Mouse (Mus musculus): Measurements from ENCODE around the gene Pbx2. TPM values are rescaled to one million over a fixed set of nuclear protein-coding genes. Genes with fewer than 3 reads are reported as not detected.
"Not testable (repeated sequence)": the region's sequence is repeated elsewhere in the genome, so short reads cannot be mapped to it uniquely, and the experiment has no call there.

Pbx2 gene
- not detected in 2 replicates for polyA plus RNA-seq (2012; ENCODE audit: insufficient read depth, insufficient read length, low replicate concordance, missing spikeins)

DNA sequence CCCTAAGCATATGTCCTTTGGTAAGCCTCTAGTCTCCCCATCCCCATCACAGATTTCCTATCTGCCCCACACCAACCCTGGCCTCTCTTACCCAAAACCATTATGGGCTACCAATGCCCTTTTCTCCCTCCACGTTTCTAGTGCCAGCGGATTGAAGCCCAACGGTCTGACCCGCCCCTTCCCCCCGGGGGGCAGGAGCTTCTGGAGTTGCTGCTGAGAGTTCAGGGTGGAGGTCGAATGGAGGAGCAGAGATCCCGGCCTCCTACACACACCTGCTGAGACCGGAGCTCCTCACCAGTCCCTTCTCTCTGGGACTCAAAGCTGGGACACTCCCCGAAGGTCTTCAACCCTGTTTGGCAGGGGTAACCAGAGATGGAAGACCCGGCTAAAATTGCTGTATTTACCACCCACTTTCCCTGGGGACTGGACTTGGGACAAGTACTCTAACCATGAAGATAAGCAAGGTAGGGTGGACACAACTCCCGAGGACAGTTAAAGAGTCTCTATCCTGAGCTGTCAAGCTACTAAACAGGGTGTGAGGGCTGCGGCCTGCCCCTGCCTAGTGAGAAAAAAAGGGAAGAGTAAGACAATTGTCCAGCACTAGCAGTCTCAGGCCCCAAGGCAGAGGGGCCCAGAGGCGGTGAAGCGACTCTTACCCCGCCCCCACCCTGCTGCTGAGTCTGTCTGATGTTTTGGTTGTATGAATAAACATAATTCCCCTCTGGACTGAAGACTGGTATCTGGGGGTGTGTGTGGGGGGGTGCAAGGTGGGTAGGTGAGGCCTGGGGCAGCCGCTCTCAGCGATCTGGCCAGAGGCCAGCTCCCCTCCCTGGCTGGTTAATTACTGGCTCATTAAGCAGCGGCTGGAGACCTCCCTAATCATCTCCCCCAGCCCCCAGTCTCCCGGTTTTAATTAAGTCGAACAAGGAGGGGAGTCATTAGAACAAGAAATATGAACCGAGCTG lies at the start of gene Pbx2:
Gene Pbx2, plus strand, starts transcription at position 238 of the 965 bp plus-strand sequence.
- Histone ChIP-seq H3K4me1 (ENCODE audit: control insufficient read depth, insufficient read depth, low read length) (peaks cover 47% of the 10 kb centered on the region), H3K27ac (ENCODE audit: insufficient read depth, low read depth, low read length) (peak within 1 kb of the TSS; percentile 97), H3K4me3 (ENCODE audit: insufficient read depth, low read depth, low read length) (peak within 1 kb of the TSS; percentile 89)
- 7% methylated on average over 21 of the region's 21 CpGs for WGBS
- no peak for TF ChIP-seq CTCF (IDR thresholded peaks at IDR 0.05; ENCODE audit: insufficient read depth, low read depth, low read length)
- no peak for TF ChIP-seq POLR2A (IDR thresholded peaks at IDR 0.05; ENCODE audit: insufficient read depth, low read depth, low read length)

DNA sequence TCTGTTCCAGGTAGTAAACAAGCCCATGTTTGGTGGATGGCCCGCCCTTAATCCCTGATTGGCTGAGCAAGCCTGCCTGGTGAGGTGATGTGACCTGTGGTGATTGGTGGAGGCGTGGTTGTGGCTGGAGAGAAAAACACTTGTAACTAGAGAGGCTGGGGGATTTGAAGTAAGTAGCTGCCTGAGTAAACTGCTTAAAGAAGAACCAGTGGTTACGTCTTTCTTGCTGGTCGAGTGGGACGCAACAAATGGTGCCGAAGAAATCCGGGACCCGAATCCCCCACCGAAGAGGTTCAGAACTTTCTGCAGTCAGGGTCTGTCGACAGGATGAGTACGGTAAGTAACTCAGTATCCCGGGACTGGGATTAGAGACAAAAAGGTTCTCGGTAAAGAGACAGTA lies 47.5 kb upstream of the Pbx2 start:
- H3K27ac ChIP-seq (ENCODE audit: insufficient read depth, low read depth, low read length); H3K4me3 ChIP-seq (ENCODE audit: insufficient read depth, low read depth, low read length); H3K4me1 ChIP-seq (ENCODE audit: control insufficient read depth, insufficient read depth, low read length): not testable (repeated sequence)
- 95% methylated on average over 13 of the region's 13 CpGs for WGBS

DNA sequence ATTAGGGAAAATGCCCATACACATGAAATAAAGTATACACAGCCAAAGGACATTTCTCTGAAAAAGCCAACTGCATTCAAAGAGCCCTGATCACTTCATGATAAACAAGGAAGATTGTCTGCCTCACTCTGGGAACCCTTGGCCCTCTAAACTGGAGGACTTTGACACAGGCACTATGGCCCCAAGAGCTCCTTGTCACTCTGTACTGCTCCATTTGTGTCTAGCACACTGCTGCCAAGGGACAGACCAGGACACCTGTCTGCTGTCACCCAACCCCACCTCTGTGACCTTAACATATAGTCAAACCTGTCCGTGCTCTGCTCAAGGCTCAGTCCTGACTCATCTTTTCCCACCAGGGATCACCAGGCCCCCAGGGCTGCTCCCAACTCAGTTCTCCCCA lies 44.3 kb upstream of the Pbx2 start:
- no peak for TF ChIP-seq POLR2A (IDR thresholded peaks at IDR 0.05; ENCODE audit: insufficient read depth, low read depth, low read length)
- TF ChIP-seq CTCF (IDR thresholded peaks at IDR 0.05; ENCODE audit: insufficient read depth, low read depth, low read length): no peak
- Histone ChIP-seq H3K27ac (ENCODE audit: insufficient read depth, low read depth, low read length) (no peak overlapping the region), H3K4me3 (ENCODE audit: insufficient read depth, low read depth, low read length) (no peak overlapping the region), H3K4me1 (ENCODE audit: control insufficient read depth, insufficient read depth, low read length) (no peaks in the 10 kb centered on the region)
- 83% methylated on average over 1 of the region's 1 CpGs for WGBS

DNA sequence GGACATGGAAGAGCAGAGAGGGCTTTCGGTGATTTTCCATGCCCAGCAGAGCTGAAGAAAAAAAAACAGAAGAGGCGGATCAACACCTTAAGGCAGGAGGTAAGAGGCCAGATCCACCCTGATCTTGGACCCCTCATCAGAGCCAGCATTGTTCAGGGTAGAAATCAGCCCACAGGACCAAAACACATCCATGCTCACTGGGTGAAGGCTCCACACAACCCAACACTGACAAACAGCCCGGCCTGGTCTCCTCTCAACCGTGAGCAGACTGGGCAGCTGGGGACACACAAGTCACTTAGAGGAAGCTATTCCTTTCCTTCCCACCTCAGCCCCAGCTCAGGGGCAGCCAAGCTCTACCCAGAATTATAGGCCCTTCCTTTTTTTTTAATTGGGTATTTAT lies 43.5 kb upstream of the Pbx2 start:
- 96% methylated on average over 4 of the region's 4 CpGs for WGBS
- no peaks in the 10 kb centered on the region for H3K4me1 ChIP-seq (ENCODE audit: control insufficient read depth, insufficient read depth, low read length)
- TF ChIP-seq CTCF (IDR thresholded peaks at IDR 0.05; ENCODE audit: insufficient read depth, low read depth, low read length): no peak
- no peak for TF ChIP-seq POLR2A (IDR thresholded peaks at IDR 0.05; ENCODE audit: insufficient read depth, low read depth, low read length)
- H3K27ac ChIP-seq (ENCODE audit: insufficient read depth, low read depth, low read length): no peak overlapping the region
- no peak overlapping the region for H3K4me3 ChIP-seq (ENCODE audit: insufficient read depth, low read depth, low read length)

DNA sequence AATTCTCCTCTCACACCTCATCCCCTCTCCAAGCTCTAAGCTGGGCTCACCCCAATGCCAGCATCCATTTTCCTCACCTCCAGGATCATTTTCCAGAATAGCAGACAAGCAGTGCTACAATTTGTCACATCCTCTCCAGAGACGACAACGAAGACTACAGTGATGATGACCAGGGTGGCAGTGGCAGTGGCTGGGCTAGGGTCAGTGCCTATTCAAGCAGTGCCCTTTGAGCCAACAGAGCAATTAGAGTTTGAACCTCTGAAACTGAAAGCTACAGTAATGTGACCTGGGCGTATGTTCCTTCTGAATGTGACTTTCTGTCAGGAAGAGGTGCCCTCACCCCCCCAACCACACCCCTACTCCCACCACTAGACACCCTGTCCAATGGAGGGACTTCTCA lies 41.9 kb upstream of the Pbx2 start:
- no peak overlapping the region for H3K27ac ChIP-seq (ENCODE audit: insufficient read depth, low read depth, low read length)
- no peaks in the 10 kb centered on the region for H3K4me1 ChIP-seq (ENCODE audit: control insufficient read depth, insufficient read depth, low read length)
- TF ChIP-seq POLR2A (IDR thresholded peaks at IDR 0.05; ENCODE audit: insufficient read depth, low read depth, low read length) (no peak), CTCF (IDR thresholded peaks at IDR 0.05; ENCODE audit: insufficient read depth, low read depth, low read length) (no peak)
- H3K4me3 ChIP-seq (ENCODE audit: insufficient read depth, low read depth, low read length): no peak overlapping the region
- 93% methylated on average over 3 of the region's 3 CpGs for WGBS

DNA sequence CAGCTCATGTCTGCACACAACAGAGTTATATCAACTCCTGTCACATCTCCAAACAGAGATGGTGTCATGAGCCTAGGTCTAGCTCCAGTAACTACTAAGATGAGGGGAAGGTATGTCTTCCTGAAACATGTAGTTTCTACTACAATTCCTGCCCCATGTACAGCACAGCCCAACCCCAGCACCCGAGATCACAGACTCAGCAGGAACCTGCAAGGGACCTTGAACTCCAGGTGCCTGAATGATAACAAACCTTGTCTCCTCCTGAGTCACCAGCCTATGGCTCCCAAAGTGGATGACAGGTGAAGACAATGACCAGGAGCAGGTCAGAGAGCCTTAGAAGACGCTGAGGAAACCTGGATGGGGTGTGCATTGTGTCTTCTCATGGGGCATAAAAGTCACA lies 41.2 kb upstream of the Pbx2 start:
- Histone ChIP-seq H3K4me3 (ENCODE audit: insufficient read depth, low read depth, low read length) (no peak overlapping the region), H3K27ac (ENCODE audit: insufficient read depth, low read depth, low read length) (no peak overlapping the region), H3K4me1 (ENCODE audit: control insufficient read depth, insufficient read depth, low read length) (no peaks in the 10 kb centered on the region)
- TF ChIP-seq CTCF (IDR thresholded peaks at IDR 0.05; ENCODE audit: insufficient read depth, low read depth, low read length): no peak
- no peak for TF ChIP-seq POLR2A (IDR thresholded peaks at IDR 0.05; ENCODE audit: insufficient read depth, low read depth, low read length)
- WGBS: 77% methylated on average over 2 of the region's 2 CpGs

DNA sequence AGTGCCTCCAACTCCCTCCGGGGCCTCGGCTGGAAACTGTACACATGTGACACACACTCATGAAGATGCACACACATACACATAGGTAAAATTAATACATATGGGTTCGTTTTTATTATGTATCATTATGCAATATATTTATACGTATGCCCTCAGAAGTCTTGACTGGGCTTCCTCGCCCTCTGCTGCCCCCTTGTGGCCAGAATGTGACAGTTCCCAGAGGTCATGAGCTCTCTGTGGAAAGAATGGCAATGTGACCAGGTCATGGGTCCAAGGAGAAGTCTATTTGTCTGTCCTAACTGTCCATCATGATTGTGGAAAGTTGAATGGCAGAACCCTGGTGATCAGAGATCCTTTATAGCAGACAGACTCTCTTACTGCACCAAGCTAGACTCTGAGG lies 35.6 kb upstream of the Pbx2 start:
- 17% methylated on average over 5 of the region's 5 CpGs for WGBS
- H3K4me3 ChIP-seq (ENCODE audit: insufficient read depth, low read depth, low read length): no peak overlapping the region
- H3K4me1 ChIP-seq (ENCODE audit: control insufficient read depth, insufficient read depth, low read length): no peaks in the 10 kb centered on the region
- no peak overlapping the region for H3K27ac ChIP-seq (ENCODE audit: insufficient read depth, low read depth, low read length)
- TF ChIP-seq POLR2A (IDR thresholded peaks at IDR 0.05; ENCODE audit: insufficient read depth, low read depth, low read length) (no peak), CTCF (IDR thresholded peaks at IDR 0.05; ENCODE audit: insufficient read depth, low read depth, low read length) (peak; percentile 55)

DNA sequence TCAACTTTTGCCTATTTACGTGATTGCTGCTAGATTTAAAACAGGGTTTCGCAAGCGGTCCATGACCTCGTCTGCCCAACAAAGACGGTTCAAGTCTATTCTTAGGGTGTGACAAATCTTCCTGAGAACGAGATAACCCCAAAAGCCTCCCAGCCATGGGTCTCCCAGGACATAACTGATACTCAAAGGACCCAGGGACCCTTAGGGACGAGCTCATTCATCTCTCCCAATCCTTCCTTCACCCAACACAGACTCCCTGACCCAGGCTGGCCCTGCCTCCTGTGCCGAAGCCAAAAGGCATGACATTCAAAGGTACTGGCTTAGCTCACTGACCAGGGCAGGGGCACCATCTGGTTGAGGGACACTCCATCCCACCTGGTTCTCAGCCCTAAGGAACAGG lies 34.7 kb upstream of the Pbx2 start:
- no peak for TF ChIP-seq CTCF (IDR thresholded peaks at IDR 0.05; ENCODE audit: insufficient read depth, low read depth, low read length)
- no peak for TF ChIP-seq POLR2A (IDR thresholded peaks at IDR 0.05; ENCODE audit: insufficient read depth, low read depth, low read length)
- Histone ChIP-seq H3K4me3 (ENCODE audit: insufficient read depth, low read depth, low read length) (no peak overlapping the region), H3K4me1 (ENCODE audit: control insufficient read depth, insufficient read depth, low read length) (no peaks in the 10 kb centered on the region), H3K27ac (ENCODE audit: insufficient read depth, low read depth, low read length) (no peak overlapping the region)
- 88% methylated on average over 8 of the region's 8 CpGs for WGBS

DNA sequence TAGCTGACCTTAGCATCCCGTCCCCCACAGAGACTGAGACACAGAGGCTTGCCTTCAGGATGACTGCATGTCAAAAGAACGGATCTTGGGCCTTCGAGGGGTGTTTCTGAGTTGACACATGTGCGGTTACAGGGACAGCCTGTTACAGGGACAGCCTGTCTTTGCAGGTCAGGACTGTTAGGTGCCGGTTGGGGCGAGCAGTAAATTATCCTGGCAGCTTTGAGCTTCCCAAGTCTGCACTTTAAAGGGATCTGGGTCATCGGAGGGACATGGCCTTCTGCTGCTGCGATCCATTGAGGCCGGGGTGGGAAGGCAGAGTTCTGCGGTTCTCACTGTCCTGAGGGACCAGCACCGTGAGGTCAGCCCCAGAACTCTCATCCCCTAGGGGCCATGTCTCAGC lies 33.7 kb upstream of the Pbx2 start:
- no peaks in the 10 kb centered on the region for H3K4me1 ChIP-seq (ENCODE audit: control insufficient read depth, insufficient read depth, low read length)
- WGBS: 81% methylated on average over 11 of the region's 11 CpGs
- no peak overlapping the region for H3K4me3 ChIP-seq (ENCODE audit: insufficient read depth, low read depth, low read length)
- H3K27ac ChIP-seq (ENCODE audit: insufficient read depth, low read depth, low read length): no peak overlapping the region
- TF ChIP-seq CTCF (IDR thresholded peaks at IDR 0.05; ENCODE audit: insufficient read depth, low read depth, low read length): no peak
- no peak for TF ChIP-seq POLR2A (IDR thresholded peaks at IDR 0.05; ENCODE audit: insufficient read depth, low read depth, low read length)
